Mouse (Mus musculus) heart, embryonic 13.5 days (tissue): ENCODE data around the gene Sox6. TPM values are rescaled to one million over a fixed set of nuclear protein-coding genes. Genes with fewer than 3 reads are reported as not detected.
A peak's percentile ranks its signal among the peaks of the same experiment; 100 is the strongest.

ENCODE experiments used
- ATAC-seq: fragments of 200-750 bp; cut with Nextera tagmentation; 2 replicates; pipeline ENCODE4 v1.8.0; 2017; ENCODE audit warnings: moderate TSS enrichment; ENCODE audit not compliant: insufficient number of reproducible peaks, low FRiP score, low TSS enrichment; ENCODE audit errors: extremely low read depth
- H3K27ac ChIP-seq: fragments of 300-500 bp; sonication (generic); replicated peaks from 2 replicates; pipeline ENCODE4 v1.5.1; 2015; ENCODE audit warnings: moderate library complexity, mild to moderate bottlenecking, inconsistent platforms
- H3K27me3 ChIP-seq: fragments of 300-500 bp; sonication (generic); replicated peaks from 2 replicates; pipeline ENCODE4 v1.6.1; 2015; ENCODE audit warnings: mild to moderate bottlenecking, inconsistent platforms
- H3K36me3 ChIP-seq: fragments of 300-500 bp; sonication (generic); 2 replicates; pipeline ENCODE4 v1.6.1; 2015; ENCODE audit warnings: mild to moderate bottlenecking, inconsistent platforms
- H3K4me1 ChIP-seq: fragments of 300-500 bp; sonication (generic); 2 replicates; pipeline ENCODE4 v1.6.1; 2015; ENCODE audit warnings: inconsistent platforms
- H3K4me2 ChIP-seq: fragments of 300-500 bp; sonication (generic); 2 replicates; pipeline ENCODE4 v1.6.1; 2015; ENCODE audit warnings: inconsistent platforms, mild to moderate bottlenecking, moderate library complexity
- H3K4me3 ChIP-seq: fragments of 300-500 bp; sonication (generic); 2 replicates; pipeline ENCODE4 v1.5.1; 2015; ENCODE audit warnings: moderate library complexity, mild to moderate bottlenecking, inconsistent platforms
- H3K9ac ChIP-seq: fragments of 300-500 bp; sonication (generic); 2 replicates; pipeline ENCODE4 v1.6.1; 2015; ENCODE audit warnings: inconsistent platforms, mild to moderate bottlenecking, moderate library complexity
- H3K9me3 ChIP-seq: fragments of 300-500 bp; sonication (generic); 2 replicates; pipeline ENCODE4 v1.6.1; 2016; ENCODE audit warnings: inconsistent platforms
- WGBS: fragments of 180-500 bp; shearing (Covaris S2); methylation state at CpG from one replicate; pipeline ENCODE4 v1.1.7; 2015; ENCODE audit warnings: mixed read lengths; 5-methylcytosine and 5-hydroxymethylcytosine counted together
- polyA plus RNA-seq: library from polyadenylated mRNA; unstranded; fragments of >200 nt; fragmentation: Nextera tagmentation; extraction: Ambion mirVana; gene quantifications from 2 replicates; pipeline ENCODE4 v1.2.1, GENCODE M21; 2015

Sox6 gene
- polyA plus RNA-seq, 1 experiment from 2014 or later, result 27.2 TPM

DNA sequence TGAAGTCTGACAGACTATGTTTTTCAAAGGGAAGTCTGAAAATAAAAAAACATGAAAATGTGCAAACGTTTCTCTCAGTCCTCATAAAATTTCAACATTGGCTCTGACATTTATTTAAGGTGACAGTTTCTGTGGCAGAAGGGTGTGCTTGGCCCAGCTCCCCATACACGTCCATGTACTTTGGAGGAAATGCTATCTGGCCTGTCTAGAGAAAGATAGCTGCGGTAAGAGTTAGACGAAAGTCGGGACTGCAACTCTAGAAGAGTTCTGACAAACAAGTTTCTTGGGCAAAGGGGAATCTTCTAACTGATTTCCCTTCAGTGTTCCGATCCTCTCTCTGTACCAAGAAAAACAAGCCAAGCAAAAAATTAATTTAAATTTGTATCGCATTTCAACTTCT, 150.5 kb downstream of the Sox6 start:
- H3K9ac ChIP-seq, result no peak overlapping the region
- H3K27ac ChIP-seq, result no peak overlapping the region
- H3K4me3 ChIP-seq, result no peak overlapping the region
- no peaks in the 10 kb centered on the region for H3K36me3 ChIP-seq
- H3K4me1 ChIP-seq, result peaks cover 10% of the 10 kb centered on the region
- 59% methylated on average over 7 of the region's 7 CpGs for WGBS
- no peak for ATAC-seq
- no peaks in the 10 kb centered on the region for H3K9me3 ChIP-seq
- no peak overlapping the region for H3K4me2 ChIP-seq
- H3K27me3 ChIP-seq, result no peaks in the 10 kb centered on the region

- Histone ChIP-seq H3K9ac (no peak overlapping the region), H3K4me1 (peaks cover 8% of the 10 kb centered on the region), H3K27ac (no peak overlapping the region), H3K36me3 (no peaks in the 10 kb centered on the region), H3K4me3 (no peak overlapping the region), H3K4me2 (no peak overlapping the region), H3K27me3 (no peaks in the 10 kb centered on the region), H3K9me3 (no peaks in the 10 kb centered on the region)
- WGBS, result 70% methylated on average over 2 of the region's 2 CpGs
- no peak for ATAC-seq
Measured at GRCm38 (mm10) chr7:115872903-115873302, 165.7 kb downstream of the Sox6 start.

GRCm38 (mm10) chr7:115868504-115868903, 170.1 kb downstream of the Sox6 start:
- H3K4me3 ChIP-seq, result no peak overlapping the region
- H3K4me2 ChIP-seq, result no peak overlapping the region
- no peak overlapping the region for H3K27ac ChIP-seq
- H3K36me3 ChIP-seq, result no peaks in the 10 kb centered on the region
- H3K27me3 ChIP-seq, result no peaks in the 10 kb centered on the region
- no peaks in the 10 kb centered on the region for H3K9me3 ChIP-seq
- ATAC-seq, result no peak
- 74% methylated on average over 2 of the region's 2 CpGs for WGBS
- no peak overlapping the region for H3K9ac ChIP-seq
- peaks cover 35% of the 10 kb centered on the region for H3K4me1 ChIP-seq

DNA sequence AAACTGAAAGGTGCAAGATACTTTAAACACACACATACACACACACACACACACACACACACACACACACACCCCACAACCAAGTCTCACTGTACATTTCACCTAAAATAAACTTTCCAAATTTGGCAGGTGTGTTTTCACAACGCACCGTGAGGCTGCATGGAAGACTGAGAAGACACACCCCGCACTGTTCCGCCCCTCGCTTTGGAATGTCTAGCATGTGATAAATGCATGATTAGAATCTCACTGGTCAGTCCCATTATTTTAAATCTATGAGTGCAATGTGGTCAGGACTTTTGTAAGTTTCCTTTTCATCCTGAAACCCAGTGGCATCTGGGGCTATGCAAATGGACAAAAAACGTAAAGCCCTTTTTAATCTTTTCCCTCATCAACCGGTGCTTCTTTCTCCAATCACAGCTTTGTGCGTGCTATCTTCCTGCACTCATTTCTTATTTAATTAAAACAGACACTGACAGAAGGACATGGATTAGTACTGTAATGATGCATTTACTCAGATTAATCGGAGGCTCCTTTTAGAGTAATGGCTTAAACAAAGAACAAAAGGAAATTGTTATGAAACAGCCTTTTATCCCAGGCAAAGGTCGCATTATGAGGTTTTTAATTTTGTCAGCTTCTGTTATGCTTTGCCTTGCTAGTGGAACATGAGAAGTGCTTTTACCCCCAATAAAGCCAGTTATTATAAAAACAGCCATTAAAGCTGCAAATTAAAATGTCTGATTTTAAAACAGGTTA, 170.9 kb downstream of the Sox6 start:
- Histone ChIP-seq H3K4me1 (peaks cover 35% of the 10 kb centered on the region), H3K4me2 (peak overlapping the region; percentile 37), H3K9ac (no peak overlapping the region), H3K9me3 (no peaks in the 10 kb centered on the region), H3K4me3 (no peak overlapping the region), H3K27ac (no peak overlapping the region), H3K27me3 (no peaks in the 10 kb centered on the region), H3K36me3 (no peaks in the 10 kb centered on the region)
- WGBS, result 42% methylated on average over 10 of the region's 10 CpGs
- no peak for ATAC-seq

GRCm38 (mm10) chr7:115866698-115867500, 171.7 kb downstream of the Sox6 start:
- peak overlapping the region; percentile 46 for H3K27ac ChIP-seq
- peaks cover 35% of the 10 kb centered on the region for H3K4me1 ChIP-seq
- H3K9ac ChIP-seq, result no peak overlapping the region
- no peak for ATAC-seq
- H3K36me3 ChIP-seq, result no peaks in the 10 kb centered on the region
- H3K4me2 ChIP-seq, result peak overlapping the region; percentile 29
- no peaks in the 10 kb centered on the region for H3K27me3 ChIP-seq
- WGBS, result 36% methylated on average over 9 of the region's 9 CpGs
- H3K9me3 ChIP-seq, result no peaks in the 10 kb centered on the region
- H3K4me3 ChIP-seq, result no peak overlapping the region

DNA sequence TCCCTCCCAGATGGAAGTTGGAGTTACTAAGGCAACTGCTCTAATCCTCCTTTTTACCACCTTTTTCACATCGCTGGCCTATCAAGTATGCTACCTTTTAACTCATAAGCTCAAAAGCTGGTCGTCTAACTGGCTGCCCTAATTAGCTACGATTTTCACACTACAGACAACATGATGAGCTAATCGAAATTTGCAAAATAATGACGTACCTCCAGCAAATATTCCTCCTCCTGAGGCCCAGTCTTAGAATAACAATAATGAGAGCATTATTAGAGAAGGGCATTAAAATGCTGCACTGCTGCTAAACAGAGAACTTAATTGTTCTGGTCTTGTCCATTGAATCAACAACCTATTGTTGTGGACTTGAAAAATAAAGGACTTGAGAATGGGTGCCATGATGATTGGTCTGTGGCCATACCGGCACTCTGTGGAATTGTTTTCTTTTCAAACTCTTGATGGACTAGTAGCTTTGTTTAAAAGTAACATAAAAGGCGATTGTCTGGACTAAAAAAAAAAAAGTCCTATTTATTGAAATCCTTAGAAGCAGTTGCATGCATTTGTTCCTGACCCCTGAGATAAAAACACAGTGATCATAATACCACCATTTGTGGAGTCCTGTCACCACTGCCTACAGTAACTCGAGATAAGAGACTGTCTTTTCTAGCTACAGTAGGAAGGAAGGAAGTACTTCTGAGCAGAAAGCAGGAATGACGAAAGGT, 172.5 kb downstream of the Sox6 start:
- Histone ChIP-seq H3K9ac (no peak overlapping the region), H3K27me3 (no peaks in the 10 kb centered on the region), H3K4me3 (no peak overlapping the region), H3K9me3 (no peaks in the 10 kb centered on the region), H3K4me1 (peaks cover 35% of the 10 kb centered on the region), H3K36me3 (no peaks in the 10 kb centered on the region), H3K27ac (peak overlapping the region; percentile 46), H3K4me2 (peak overlapping the region; percentile 29)
- ATAC-seq, result no peak
- WGBS, result 38% methylated on average over 9 of the region's 9 CpGs

GRCm38 (mm10) chr7:115865231-115865630, 173.4 kb downstream of the Sox6 start:
- 78% methylated on average over 6 of the region's 6 CpGs for WGBS
- H3K9me3 ChIP-seq, result no peaks in the 10 kb centered on the region
- ATAC-seq, result no peak
- H3K4me2 ChIP-seq, result no peak overlapping the region
- H3K4me1 ChIP-seq, result peaks cover 35% of the 10 kb centered on the region
- H3K36me3 ChIP-seq, result no peaks in the 10 kb centered on the region
- no peak overlapping the region for H3K27ac ChIP-seq
- no peak overlapping the region for H3K9ac ChIP-seq
- no peak overlapping the region for H3K4me3 ChIP-seq
- H3K27me3 ChIP-seq, result no peaks in the 10 kb centered on the region

- WGBS, result 53% methylated on average over 2 of the region's 2 CpGs
Measured at GRCm38 (mm10) chr7:115864411-115864810, 174.2 kb downstream of the Sox6 start.

DNA sequence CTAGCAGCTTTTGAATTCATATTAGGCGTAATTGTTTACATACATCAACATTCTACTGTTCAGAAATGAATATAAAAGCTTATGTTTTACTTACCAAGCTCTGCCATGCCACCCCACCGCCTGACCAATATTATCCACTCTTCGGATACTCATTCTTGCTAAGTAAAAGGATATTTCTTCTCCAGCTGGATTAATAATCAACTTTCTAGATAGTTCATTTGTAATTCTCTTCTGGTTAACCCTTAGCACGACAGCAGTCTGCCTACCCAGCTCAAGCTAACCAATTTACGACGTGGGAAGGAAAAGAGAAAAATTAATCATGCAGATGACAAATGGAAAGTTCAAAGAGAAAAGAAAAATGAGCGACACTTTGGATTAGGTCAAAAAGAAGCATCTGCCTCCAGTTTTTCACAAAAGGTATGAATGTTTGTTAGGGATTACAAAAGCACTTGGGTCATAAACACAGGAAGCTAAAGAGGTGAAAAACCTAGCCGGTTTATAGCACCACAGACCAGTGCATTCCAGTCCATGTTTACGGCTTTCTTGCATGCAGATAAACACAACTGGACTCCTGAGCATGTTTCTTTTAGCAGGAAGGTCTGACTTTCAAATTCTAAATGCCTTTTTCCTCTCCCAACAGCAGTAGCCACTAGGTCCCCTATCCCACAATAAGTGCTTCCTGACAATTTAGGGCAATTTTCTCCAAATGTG, 178.8 kb downstream of the Sox6 start:
- Histone ChIP-seq H3K4me3 (no peak overlapping the region), H3K27me3 (no peaks in the 10 kb centered on the region), H3K9me3 (no peaks in the 10 kb centered on the region), H3K4me1 (no peaks in the 10 kb centered on the region), H3K36me3 (no peaks in the 10 kb centered on the region), H3K4me2 (no peak overlapping the region), H3K9ac (no peak overlapping the region), H3K27ac (no peak overlapping the region)
- WGBS, result 79% methylated on average over 9 of the region's 9 CpGs
- no peak for ATAC-seq

More at GRCm38 (mm10) chr7:115864411-115864810, 174.2 kb downstream of the Sox6 start:
- H3K9me3 ChIP-seq, result no peaks in the 10 kb centered on the region
- H3K4me1 ChIP-seq, result peaks cover 35% of the 10 kb centered on the region
- H3K27ac ChIP-seq, result no peak overlapping the region
- no peak overlapping the region for H3K4me3 ChIP-seq
- H3K9ac ChIP-seq, result no peak overlapping the region
- no peak overlapping the region for H3K4me2 ChIP-seq
- no peak for ATAC-seq
- H3K36me3 ChIP-seq, result no peaks in the 10 kb centered on the region
- no peaks in the 10 kb centered on the region for H3K27me3 ChIP-seq

DNA sequence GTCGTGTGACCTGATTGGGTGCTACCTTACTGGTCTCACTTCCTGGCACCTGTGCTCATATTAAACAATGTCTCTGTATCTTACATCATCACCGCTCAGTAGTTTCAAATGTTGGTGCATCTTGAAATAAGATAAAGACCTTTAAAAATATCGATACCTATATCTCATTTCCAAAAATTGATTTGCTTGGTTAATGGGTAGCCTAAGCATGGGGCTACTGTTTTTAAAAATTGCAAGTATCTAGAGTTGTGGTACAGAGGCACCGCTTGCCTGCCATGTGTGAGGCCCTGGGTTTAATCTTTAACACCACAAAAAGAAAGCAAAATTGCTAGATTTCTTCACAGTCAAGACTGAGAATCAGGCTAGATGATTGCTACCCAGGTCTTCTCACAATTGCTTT, 187.5 kb downstream of the Sox6 start:
- Histone ChIP-seq H3K27me3 (no peaks in the 10 kb centered on the region), H3K27ac (no peak overlapping the region), H3K9ac (no peak overlapping the region), H3K9me3 (no peaks in the 10 kb centered on the region), H3K36me3 (no peaks in the 10 kb centered on the region), H3K4me2 (no peak overlapping the region), H3K4me1 (no peaks in the 10 kb centered on the region), H3K4me3 (no peak overlapping the region)
- no peak for ATAC-seq
- 85% methylated on average over 4 of the region's 4 CpGs for WGBS
